Mouse (Mus musculus) liver, adult 2 months (tissue): ENCODE measurements around the gene Nfs1. TPM values are rescaled to one million over a fixed set of nuclear protein-coding genes. Genes with fewer than 3 reads are reported as not detected.
"Not testable (repeated sequence)": the region's sequence is repeated elsewhere in the genome, so short reads cannot be mapped to it uniquely, and the experiment has no call there.

ENCODE experiments used
- DNase-seq: peaks from one replicate; pipeline ENCODE4 v3.0.0-alpha.2; 2011; ENCODE audit warnings: low read depth, low spot score; ENCODE audit errors: extremely low read depth
- H3K27ac ChIP-seq: fragments of 200-500 bp; replicated peaks from 2 replicates; pipeline ENCODE4 v1.5.1; 2012; ENCODE audit warnings: low read depth, mild to moderate bottlenecking, control low read depth, inconsistent platforms, low read length; ENCODE audit not compliant: insufficient read depth
- H3K27me3 ChIP-seq: fragments of 200-500 bp; 2 replicates; pipeline ENCODE4 v1.6.1; 2012; ENCODE audit warnings: mild to moderate bottlenecking, moderate library complexity, low read length, inconsistent platforms; ENCODE audit not compliant: control insufficient read depth, insufficient read depth
- H3K36me3 ChIP-seq: fragments of 200-500 bp; 2 replicates; pipeline ENCODE4 v1.6.1; 2012; ENCODE audit warnings: low read length, inconsistent platforms; ENCODE audit not compliant: control insufficient read depth, insufficient read depth
- H3K4me1 ChIP-seq: fragments of 200-500 bp; 2 replicates; pipeline ENCODE4 v1.6.1; 2011; ENCODE audit warnings: low read length; ENCODE audit not compliant: control insufficient read depth, insufficient read depth
- H3K4me3 ChIP-seq: fragments of 200-500 bp; 2 replicates; pipeline ENCODE4 v1.5.1; 2011; ENCODE audit warnings: low read depth, mild to moderate bottlenecking, control low read depth, low read length, moderate library complexity; ENCODE audit not compliant: insufficient read depth
- H3K79me2 ChIP-seq: fragments of 200-500 bp; 2 replicates; pipeline ENCODE4 v1.6.1; 2012; ENCODE audit warnings: inconsistent platforms, mild to moderate bottlenecking, low read length, moderate library complexity; ENCODE audit not compliant: control insufficient read depth, insufficient read depth
- H3K9ac ChIP-seq: fragments of 200-500 bp; 2 replicates; pipeline ENCODE4 v1.6.1; 2012; ENCODE audit warnings: low read depth, mild to moderate bottlenecking, control low read depth, inconsistent platforms, low read length
- CTCF ChIP-seq: fragments of 200-500 bp; IDR thresholded peaks from 2 replicates; pipeline ENCODE4 v1.5.1; 2011; ENCODE audit warnings: low read depth, low read length, control low read depth
- POLR2A ChIP-seq: fragments of 200-500 bp; IDR thresholded peaks from 2 replicates; pipeline ENCODE4 v1.6.1; 2011; ENCODE audit warnings: low read length, control low read depth; ENCODE audit not compliant: insufficient read depth; ENCODE audit errors: extremely low read depth
- WGBS: fragments of 180-500 bp; shearing (Covaris S2); methylation state at CpG from one replicate; pipeline ENCODE4 v1.1.7; 2018; 5-methylcytosine and 5-hydroxymethylcytosine counted together
- polyA plus RNA-seq: library from polyadenylated mRNA; depleted of rRNA; stranded (reverse); fragments of >200 nt; gene quantifications from 2 replicates; pipeline ENCODE4 v1.2.3, GENCODE M21; 2012; rRNA removed
- total RNA-seq: library from RNA; depleted of rRNA; stranded (reverse); fragments of >200 nt; gene quantifications from 2 replicates; pipeline ENCODE4 v1.2.3, GENCODE M21; 2014; rRNA removed

Nfs1 gene
- total RNA-seq (71.1 and 75.1 TPM in 2 replicates), polyA plus RNA-seq (67.4 and 71.5 TPM in 2 replicates)

DNA sequence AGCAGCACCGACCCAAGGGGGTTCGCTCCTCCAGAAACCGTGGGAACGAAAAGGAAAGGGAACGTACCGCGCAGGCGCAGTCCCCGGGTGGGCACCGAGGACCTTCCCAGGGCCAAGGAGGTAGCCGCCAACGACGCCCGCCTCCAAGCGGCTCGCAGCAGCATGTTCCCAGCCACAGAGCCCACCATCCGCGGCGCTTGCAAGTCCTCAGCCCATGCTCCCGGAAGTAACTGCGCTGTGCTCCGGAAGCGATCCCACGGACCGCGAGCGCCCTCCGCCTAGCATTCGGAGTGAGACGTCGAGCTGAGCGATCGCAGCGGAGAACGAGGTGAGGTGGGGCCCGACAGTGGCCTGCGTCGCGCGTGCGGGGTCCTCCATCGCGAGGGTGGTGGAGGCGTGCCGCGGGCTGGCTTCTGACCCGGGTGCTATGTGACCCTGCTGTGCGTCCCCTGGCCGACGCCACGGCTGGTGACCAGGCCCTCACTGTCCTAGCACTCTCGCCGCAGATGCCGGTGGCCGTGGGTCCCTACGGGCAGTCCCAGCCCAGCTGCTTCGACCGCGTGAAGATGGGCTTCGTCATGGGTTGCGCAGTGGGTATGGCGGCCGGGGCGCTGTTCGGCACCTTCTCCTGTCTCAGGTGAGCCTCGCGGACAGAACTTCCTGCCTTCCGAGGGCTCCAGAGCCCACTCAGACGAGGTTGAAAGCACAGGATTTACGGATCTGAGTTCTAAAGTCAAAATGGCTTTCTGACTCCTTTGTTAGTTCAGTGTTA lies at the start of gene Nfs1, which contains the start of gene Romo1:
TSS of gene Nfs1 (minus strand) at position 234 of the 772 bp plus-strand sequence.
TSS of gene Romo1 (plus strand) at position 87 of the 772 bp plus-strand sequence.
- peak within 1 kb of the TSS; percentile 70 for H3K4me3 ChIP-seq
- no peaks in the 10 kb centered on the region for H3K79me2 ChIP-seq
- peak within 1 kb of the TSS; percentile 71 for H3K27ac ChIP-seq
- TF ChIP-seq CTCF, result 0 out of 2 replicates have a peak, but pooled peaks have one; percentile 30
- peak; percentile 59 for TF ChIP-seq POLR2A
- peaks cover 4% of the 10 kb centered on the region; the same call in 1 of the 2 replicates for H3K4me1 ChIP-seq
- peaks cover 27% of the 10 kb centered on the region for H3K36me3 ChIP-seq
- peak within 1 kb of the TSS; percentile 87 for H3K9ac ChIP-seq
- under 1% methylated on average over 70 of the region's 70 CpGs for whole genome bisulfite sequencing
- H3K27me3 ChIP-seq, result no peaks in the 10 kb centered on the region
- DNase-seq, result peak; percentile 81

- H3K9ac ChIP-seq, result no peak overlapping the region
- no peaks in the 10 kb centered on the region for H3K79me2 ChIP-seq
- H3K4me1 ChIP-seq, result peaks cover 6% of the 10 kb centered on the region
- no peak overlapping the region for H3K4me3 ChIP-seq
- DNase-seq, result no peak
- 70% methylated on average over 3 of the region's 3 CpGs for WGBS
- no peaks in the 10 kb centered on the region for H3K27me3 ChIP-seq
- no peak overlapping the region for H3K27ac ChIP-seq
- no peaks in the 10 kb centered on the region for H3K36me3 ChIP-seq
- TF ChIP-seq CTCF, result no peak
- TF ChIP-seq POLR2A, result no peak
These were observed 49.3 kb upstream of the Nfs1 start for GRCm38 (mm10) chr2:156193066-156193862.

- Histone ChIP-seq H3K36me3 (no peaks in the 10 kb centered on the region), H3K4me1 (peaks cover 6% of the 10 kb centered on the region; the same call in 1 of the 2 replicates), H3K27ac (no peak overlapping the region), H3K27me3 (no peaks in the 10 kb centered on the region), H3K79me2 (no peaks in the 10 kb centered on the region), H3K4me3 (no peak overlapping the region), H3K9ac (no peak overlapping the region)
- WGBS, result 94% methylated on average over 2 of the region's 2 CpGs
- no peak for DNase-seq
- no peak for TF ChIP-seq CTCF
- no peak for TF ChIP-seq POLR2A
These were observed 48.1 kb upstream of the Nfs1 start for GRCm38 (mm10) chr2:156192068-156192467.

GRCm38 (mm10) chr2:156191540-156191939 lies 47.6 kb upstream of the Nfs1 start:
- Histone ChIP-seq H3K9ac (no peak overlapping the region), H3K79me2 (no peaks in the 10 kb centered on the region), H3K27ac (no peak overlapping the region), H3K27me3 (no peaks in the 10 kb centered on the region), H3K4me1 (peaks cover 6% of the 10 kb centered on the region; the same call in 1 of the 2 replicates), H3K4me3 (no peak overlapping the region), H3K36me3 (no peaks in the 10 kb centered on the region)
- WGBS, result 97% methylated on average over 2 of the region's 2 CpGs
- no peak for DNase-seq
- TF ChIP-seq CTCF (no peak), POLR2A (no peak)

DNA sequence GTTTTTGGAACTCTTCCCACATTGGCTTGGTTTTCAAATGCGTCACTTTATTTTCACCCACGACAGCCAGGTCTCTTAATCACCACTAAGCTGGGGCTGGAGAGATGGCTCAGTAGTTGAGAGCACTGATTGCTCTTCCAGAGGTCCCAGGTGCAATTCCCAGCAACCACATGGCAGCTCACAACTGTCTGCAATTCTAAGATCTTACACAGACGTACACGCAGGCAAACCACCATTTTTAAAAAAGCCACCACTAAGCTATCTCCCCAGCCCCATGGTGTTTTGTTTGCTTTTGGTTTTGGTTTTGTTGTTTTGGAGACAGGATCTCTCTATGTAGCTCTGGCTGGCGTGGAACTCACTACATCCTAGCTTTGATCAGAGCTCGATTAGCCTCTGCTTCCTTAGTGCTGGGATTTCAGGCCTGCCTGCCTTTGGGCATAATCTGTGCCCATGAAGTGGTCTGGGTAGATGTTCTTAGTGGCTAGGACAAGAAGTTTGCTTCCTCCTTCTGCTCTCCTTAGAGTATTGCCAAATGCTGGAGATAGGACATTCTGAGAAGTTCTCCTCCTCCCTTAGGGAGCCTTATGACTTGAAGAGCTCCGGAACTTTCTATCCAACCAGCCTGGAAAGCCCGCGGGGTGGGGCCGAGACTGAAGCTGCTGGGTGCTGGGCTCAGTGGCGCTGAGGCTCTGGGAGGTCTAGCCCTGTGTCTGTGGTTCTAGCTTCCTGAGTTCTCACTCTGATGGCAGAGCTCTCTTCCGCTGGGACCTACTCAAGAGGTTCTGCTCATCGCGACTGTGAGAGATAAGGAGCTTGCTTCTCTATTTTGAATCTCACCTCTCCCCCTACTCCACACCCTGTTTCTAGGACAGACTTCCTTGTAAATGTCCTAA lies 46.3 kb upstream of the Nfs1 start:
- Histone ChIP-seq H3K36me3 (no peaks in the 10 kb centered on the region), H3K79me2 (no peaks in the 10 kb centered on the region), H3K27ac (peak overlapping the region; percentile 66), H3K9ac (no peak overlapping the region), H3K4me3 (no peak overlapping the region), H3K4me1 (peaks cover 4% of the 10 kb centered on the region; the same call in 1 of the 2 replicates), H3K27me3 (no peaks in the 10 kb centered on the region)
- 76% methylated on average over 14 of the region's 14 CpGs for WGBS
- TF ChIP-seq POLR2A (no peak), CTCF (no peak)
- DNase-seq, result no peak

DNA sequence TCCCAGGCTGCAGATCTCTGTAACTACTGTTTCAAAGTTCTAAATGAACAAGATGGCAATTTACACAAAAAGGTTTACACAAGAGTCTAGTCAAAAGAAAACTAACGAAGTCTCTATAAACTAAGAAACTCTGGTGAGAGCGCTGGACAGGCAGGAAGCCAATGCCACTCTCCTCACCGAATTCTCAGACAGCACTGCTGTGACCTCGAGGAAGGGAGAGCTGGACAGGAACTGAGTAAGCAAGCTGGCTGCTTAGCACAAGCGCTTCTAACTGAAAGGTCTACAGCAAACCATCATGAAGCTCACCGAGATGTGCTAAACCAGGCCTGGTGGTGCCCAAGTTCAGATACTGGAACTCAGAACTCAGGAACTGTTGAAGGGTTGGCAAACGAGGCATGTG lies 45.3 kb upstream of the Nfs1 start:
- H3K4me3 ChIP-seq, H3K9ac ChIP-seq, DNase-seq, H3K27me3 ChIP-seq, H3K36me3 ChIP-seq, H3K4me1 ChIP-seq, H3K79me2 ChIP-seq: not testable (repeated sequence)
- peak overlapping the region; percentile 66; the same call in 1 of the 2 replicates for H3K27ac ChIP-seq
- 72% methylated on average over 7 of the region's 7 CpGs for WGBS
